Mouse (Mus musculus) heart, postnatal 4 days (tissue): ENCODE data around the gene Vmn1r149. TPM values are rescaled to one million over a fixed set of nuclear protein-coding genes. Genes with fewer than 3 reads are reported as not detected.
"Not testable (repeated sequence)": the region's sequence is repeated elsewhere in the genome, so short reads cannot be mapped to it uniquely, and the experiment has no call there.

Experiments used
- DNase-seq: peaks from one replicate; pipeline ENCODE4 v3.0.0; 2021
- total RNA-seq, 2 experiments: library from RNA; stranded (reverse); gene quantifications; 2 replicates each; pipeline ENCODE4 v1.2.3; 2021

Vmn1r149 gene
- total RNA-seq, result not detected

DNA sequence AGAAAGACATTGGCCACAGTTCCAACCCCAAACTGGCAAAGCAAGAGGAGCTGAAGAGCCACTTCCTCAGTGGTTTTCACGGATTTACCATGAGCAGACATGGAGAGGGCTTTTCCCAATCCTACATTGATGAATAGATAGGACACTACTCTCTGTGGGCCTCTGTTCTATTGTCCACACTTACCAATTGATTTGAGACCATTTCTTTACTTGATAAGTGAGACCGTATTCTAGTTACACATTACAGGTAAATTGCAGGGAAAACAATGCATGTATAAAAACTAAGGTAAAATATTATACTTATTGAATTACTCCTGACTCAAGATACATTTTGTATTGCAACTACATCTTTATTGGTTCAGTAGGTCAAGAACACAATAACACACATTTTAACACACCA lies at the start of gene Vmn1r149:
Gene Vmn1r149 (minus strand): TSS at position 101 of the 400 bp plus-strand sequence.
- DNase-seq, result not testable (repeated sequence)

DNA sequence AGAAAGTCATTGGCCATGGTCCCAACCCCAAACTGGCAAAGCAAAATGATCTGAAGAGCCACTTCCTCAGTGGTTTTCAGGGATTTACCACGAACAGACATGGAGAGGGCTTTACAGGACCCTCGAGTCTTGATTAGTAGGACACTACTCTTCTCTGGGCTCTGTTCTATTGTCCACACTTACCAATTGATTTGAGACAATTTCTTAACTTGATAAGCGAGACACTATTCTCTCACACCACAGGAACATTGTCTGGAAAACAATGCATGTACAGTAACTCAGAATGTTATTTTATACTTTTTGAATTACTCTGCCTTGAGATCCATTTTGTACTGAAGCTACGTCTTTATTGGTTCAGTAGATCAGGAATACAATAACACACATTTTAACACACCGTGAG lies 25.9 kb upstream of the Vmn1r149 start, which contains the start of gene Gm10665:
Gene Gm10665 (minus strand): TSS at position 101 of the 400 bp plus-strand sequence.
- not testable (repeated sequence) for DNase-seq

- DNase-seq, result not testable (repeated sequence)
Measured at GRCm38 (mm10) chr7:22413283-22413682, 24.7 kb downstream of the Vmn1r149 start, which contains the start of gene Vmn1r148. Gene Vmn1r148 (plus strand): TSS chr7:22413583.

Other genes starting within 250 kb of the Vmn1r149 start
- gene Vmn1r143, start 248.9 kb downstream of the Vmn1r149 start, total RNA-seq, result not detected
- not detected for gene Gm8653, start 237.0 kb downstream of the Vmn1r149 start, total RNA-seq
- gene Gm8453, start 208.7 kb downstream of the Vmn1r149 start, total RNA-seq, result not detected
- gene Gm4187, start 108.5 kb downstream of the Vmn1r149 start, total RNA-seq, result not detected
- gene Gm8660, start 67.2 kb downstream of the Vmn1r149 start, total RNA-seq, result not detected
- not detected for gene Vmn1r148, start 24.6 kb downstream of the Vmn1r149 start, total RNA-seq
- not detected for gene Gm10665, start 25.8 kb upstream of the Vmn1r149 start, total RNA-seq
- not detected for gene Vmn1r151, start 61.4 kb upstream of the Vmn1r149 start, total RNA-seq
- gene Vmn1r152, start 84.7 kb upstream of the Vmn1r149 start, total RNA-seq, result not detected
- gene Gm8677, start 96.7 kb upstream of the Vmn1r149 start, total RNA-seq, result not detected
- not detected for gene Gm4201, start 127.1 kb upstream of the Vmn1r149 start, total RNA-seq
- not detected for gene Gm4565, start 149.9 kb upstream of the Vmn1r149 start, total RNA-seq
- gene Vmn1r155, start 219.8 kb upstream of the Vmn1r149 start, total RNA-seq, result not detected